ENCODE assay signal across 8 mouse cellular contexts in genomic region chr7:118739975-118740531, GRCm38 (mm10). TPM values are rescaled to one million over a fixed set of nuclear protein-coding genes. Genes with fewer than 3 reads are reported as not detected.
A peak's percentile ranks its signal among the peaks of the same experiment; 100 is the strongest.
DNase-seq lines count a peak whose midpoint lies in the region; ATAC-seq and TF ChIP-seq lines count a peak whose summit lies in the region.

Vps35l (plus strand) TSS chr7:118740226.

- ATAC-seq in G1E (ENCODE audit: extremely low read depth, insufficient number of reproducible peaks, low FRiP score, poor library complexity, severe bottlenecking) = peak; percentile 61
- peak; percentile 88 for ATAC-seq in forebrain, embryonic 16.5 days
- peak; percentile 82 for ATAC-seq in liver, postnatal 0 days
- peak; percentile 83 for ATAC-seq in neural tube, embryonic 14.5 days (ENCODE audit: low read depth)

- intact Hi-C loops in heart, postnatal 25 days (cut with DNase I) = no loop called here

- peak within 1 kb of the TSS; percentile 91 for H3K27ac ChIP-seq in forebrain, embryonic 16.5 days (ENCODE audit: low read length)
- H3K27ac ChIP-seq in liver, postnatal 0 days (ENCODE audit: low read depth) = peak within 1 kb of the TSS; percentile 59
- peak within 1 kb of the TSS; percentile 86 for H3K27ac ChIP-seq in neural tube, embryonic 14.5 days (ENCODE audit: low read depth, low read length)
- H3K27ac ChIP-seq in testis, adult 2 months (ENCODE audit: control insufficient read depth, insufficient read depth, low read depth, low read length) = peak within 1 kb of the TSS; percentile 71

- H3K4me3 ChIP-seq in G1E (ENCODE audit: low read depth, low read length) = peak within 1 kb of the TSS; percentile 83
- H3K4me3 ChIP-seq in forebrain, embryonic 16.5 days (replicated peaks; ENCODE audit: low read length) = peak within 1 kb of the TSS; percentile 83
- peak within 1 kb of the TSS; percentile 76 for H3K4me3 ChIP-seq in liver, postnatal 0 days (ENCODE audit: low read depth, low read length)
- peak within 1 kb of the TSS; percentile 62 for H3K4me3 ChIP-seq in neural tube, embryonic 14.5 days (ENCODE audit: low read depth, low read length)
- H3K4me3 ChIP-seq in testis, adult 2 months (ENCODE audit: control insufficient read depth, low read depth, low read length) = peak within 1 kb of the TSS; percentile 84

- peaks cover 27% of the 10 kb centered on the region for H3K4me1 ChIP-seq in G1E (ENCODE audit: insufficient read depth, low read depth, low read length)
- peaks cover 14% of the 10 kb centered on the region for H3K4me1 ChIP-seq in forebrain, embryonic 16.5 days (replicated peaks; ENCODE audit: control insufficient read depth, insufficient read depth, low read length)
- H3K4me1 ChIP-seq in liver, postnatal 0 days (ENCODE audit: insufficient read depth) = peaks cover 13% of the 10 kb centered on the region
- 0 out of 2 replicates have a peak, but pooled peaks cover 8% of the 10 kb centered on the region for H3K4me1 ChIP-seq in neural tube, embryonic 14.5 days (ENCODE audit: control insufficient read depth, insufficient read depth, low read length)
- H3K4me1 ChIP-seq in testis, adult 2 months (ENCODE audit: control insufficient read depth, insufficient read depth, low read length) = peaks cover 12% of the 10 kb centered on the region

- no peak for TF ChIP-seq EP300 in liver, postnatal 0 days (IDR thresholded peaks at IDR 0.05; ENCODE audit: low read depth)

- no peaks in the 10 kb centered on the region for H3K9me3 ChIP-seq in G1E (replicated peaks)
- no peaks in the 10 kb centered on the region for H3K9me3 ChIP-seq in forebrain, embryonic 16.5 days (ENCODE audit: control insufficient read depth, low read length)
- no peaks in the 10 kb centered on the region for H3K9me3 ChIP-seq in liver, postnatal 0 days (ENCODE audit: low read length)
- no peaks in the 10 kb centered on the region for H3K9me3 ChIP-seq in neural tube, embryonic 14.5 days (ENCODE audit: control insufficient read depth, low read length)

- no peak for TF ChIP-seq POLR2A in testis, adult 2 months (IDR thresholded peaks at IDR 0.05; ENCODE audit: control insufficient read depth, low read depth, low read length)

- WGBS in forebrain, embryonic 16.5 days = 3% methylated on average over 15 of the region's 16 CpGs
- WGBS in liver, postnatal 0 days (ENCODE audit: insufficient replicate concordance) = 1% methylated on average over 16 of the region's 16 CpGs
- 2% methylated on average over 16 of the region's 16 CpGs for WGBS in neural tube, embryonic 14.5 days

- peaks cover 41% of the 10 kb centered on the region for H3K36me3 ChIP-seq in G1E (replicated peaks)
- H3K36me3 ChIP-seq in forebrain, embryonic 16.5 days (ENCODE audit: control insufficient read depth, insufficient read depth) = peaks cover 9% of the 10 kb centered on the region
- peaks cover 6% of the 10 kb centered on the region; the same call in 1 of the 2 replicates for H3K36me3 ChIP-seq in liver, postnatal 0 days (replicated peaks; ENCODE audit: insufficient read depth, low read length)
- H3K36me3 ChIP-seq in neural tube, embryonic 14.5 days (ENCODE audit: control insufficient read depth, insufficient read depth, low read length) = no peaks in the 10 kb centered on the region
- H3K36me3 ChIP-seq in testis, adult 2 months (ENCODE audit: control insufficient read depth, insufficient read depth, low read length) = peaks cover 2% of the 10 kb centered on the region

- TF ChIP-seq CTCF in G1E (IDR thresholded peaks at IDR 0.05; ENCODE audit: low read depth, low read length) = peak; percentile 76
- TF ChIP-seq CTCF in liver, postnatal 0 days (IDR thresholded peaks at IDR 0.05; ENCODE audit: low read depth) = peak; percentile 95
- peak; percentile 83; the same call in 1 of the 2 replicates for TF ChIP-seq CTCF in testis, adult 2 months (IDR thresholded peaks at IDR 0.05; ENCODE audit: control insufficient read depth, insufficient read depth, insufficient replicate concordance, low read depth, low read length)

- peak; percentile 44 for DNase-seq in G1E (ENCODE audit: low spot score)
- DNase-seq in cerebellum, adult 11-12 months = peak; percentile 87
- peak; percentile 60 for DNase-seq in heart, postnatal 25 days (ENCODE audit: low spot score)
- peak; percentile 87 for DNase-seq in layer of hippocampus, adult 11-12 months (ENCODE audit: low spot score)
- DNase-seq in liver, postnatal 0 days = peak; percentile 83

- H3K4me2 ChIP-seq in forebrain, embryonic 16.5 days (ENCODE audit: low read length) = peak within 1 kb of the TSS; percentile 87
- H3K4me2 ChIP-seq in liver, postnatal 0 days (ENCODE audit: low read depth, low read length) = peak within 1 kb of the TSS; percentile 85
- H3K4me2 ChIP-seq in neural tube, embryonic 14.5 days (ENCODE audit: low read depth, low read length) = peak within 1 kb of the TSS; percentile 71

- no peaks in the 10 kb centered on the region for H3K27me3 ChIP-seq in G1E (ENCODE audit: insufficient read depth, low read length)
- H3K27me3 ChIP-seq in forebrain, embryonic 16.5 days (replicated peaks; ENCODE audit: control insufficient read depth, insufficient read depth, low read length) = no peaks in the 10 kb centered on the region
- H3K27me3 ChIP-seq in liver, postnatal 0 days (ENCODE audit: insufficient read depth, low read length) = no peaks in the 10 kb centered on the region
- H3K27me3 ChIP-seq in neural tube, embryonic 14.5 days (ENCODE audit: control insufficient read depth, insufficient read depth, low read length) = no peaks in the 10 kb centered on the region
- H3K27me3 ChIP-seq in testis, adult 2 months (ENCODE audit: control insufficient read depth, insufficient read depth, low read length) = no peaks in the 10 kb centered on the region

- peak within 1 kb of the TSS; percentile 87 for H3K9ac ChIP-seq in forebrain, embryonic 16.5 days (replicated peaks; ENCODE audit: low read depth, low read length)
- H3K9ac ChIP-seq in liver, postnatal 0 days (replicated peaks) = peak within 1 kb of the TSS; percentile 73
- peak within 1 kb of the TSS; percentile 53 for H3K9ac ChIP-seq in neural tube, embryonic 14.5 days (replicated peaks; ENCODE audit: low read depth, low read length)

RNA-seq across cellular contexts. Expression of gene Vps35l, which starts in this region (rescaled TPM):
- total RNA-seq in G1E (2014; fragmentation: Nextera tagmentation) = 47.6 and 76.5 TPM in 2 replicates
- 75.6 and 77.1 TPM in 2 replicates for total RNA-seq in G1E (2017)
- 10.4 and 30.1 TPM in 2 replicates for polyA plus RNA-seq in G1E (2012)
- polyA plus RNA-seq in forebrain, embryonic 16.5 days (2015; fragmentation: Nextera tagmentation; extraction: Ambion mirVana) = 103 and 109 TPM in 2 replicates
- total RNA-seq in heart, postnatal 25 days (2021) = 10 to 100 TPM; 26.1 to 26.9 TPM
- polyA plus RNA-seq in liver, postnatal 0 days (2015; fragmentation: Nextera tagmentation; extraction: Ambion mirVana) = 19.3 and 20.5 TPM in 2 replicates
- 88.8 and 107 TPM in 2 replicates for polyA plus RNA-seq in neural tube, embryonic 14.5 days (2014; fragmentation: Nextera tagmentation; extraction: Ambion mirVana)
- polyA plus RNA-seq in testis, adult 2 months (2012; rRNA removed) = 27.0 and 29.5 TPM in 2 replicates

Comparison
In these comparisons a context has a peak if more than half of its experiments do, and no peak if none do; other contexts are left out.
1. Peak in every context shown above with its lines: DNase-seq, ATAC-seq, H3K4me3 ChIP-seq and H3K27ac ChIP-seq.